Mouse (Mus musculus) cerebellum, adult 18-20 months (tissue): ENCODE data around the gene Prex1.
A peak's percentile ranks its signal among the peaks of the same experiment; 100 is the strongest.

Experiments used
- DNase-seq, 2 experiments: peaks; one replicate each; pipeline ENCODE4 v3.0.0; 2021

Prex1 gene

GRCm38 (mm10) chr2:166598453-166599155 is 115.0 kb downstream of the Prex1 start:
- DNase-seq: no peak

- DNase-seq: no peak
Observed at GRCm38 (mm10) chr2:166597763-166598162, 115.9 kb downstream of the Prex1 start.

DNA sequence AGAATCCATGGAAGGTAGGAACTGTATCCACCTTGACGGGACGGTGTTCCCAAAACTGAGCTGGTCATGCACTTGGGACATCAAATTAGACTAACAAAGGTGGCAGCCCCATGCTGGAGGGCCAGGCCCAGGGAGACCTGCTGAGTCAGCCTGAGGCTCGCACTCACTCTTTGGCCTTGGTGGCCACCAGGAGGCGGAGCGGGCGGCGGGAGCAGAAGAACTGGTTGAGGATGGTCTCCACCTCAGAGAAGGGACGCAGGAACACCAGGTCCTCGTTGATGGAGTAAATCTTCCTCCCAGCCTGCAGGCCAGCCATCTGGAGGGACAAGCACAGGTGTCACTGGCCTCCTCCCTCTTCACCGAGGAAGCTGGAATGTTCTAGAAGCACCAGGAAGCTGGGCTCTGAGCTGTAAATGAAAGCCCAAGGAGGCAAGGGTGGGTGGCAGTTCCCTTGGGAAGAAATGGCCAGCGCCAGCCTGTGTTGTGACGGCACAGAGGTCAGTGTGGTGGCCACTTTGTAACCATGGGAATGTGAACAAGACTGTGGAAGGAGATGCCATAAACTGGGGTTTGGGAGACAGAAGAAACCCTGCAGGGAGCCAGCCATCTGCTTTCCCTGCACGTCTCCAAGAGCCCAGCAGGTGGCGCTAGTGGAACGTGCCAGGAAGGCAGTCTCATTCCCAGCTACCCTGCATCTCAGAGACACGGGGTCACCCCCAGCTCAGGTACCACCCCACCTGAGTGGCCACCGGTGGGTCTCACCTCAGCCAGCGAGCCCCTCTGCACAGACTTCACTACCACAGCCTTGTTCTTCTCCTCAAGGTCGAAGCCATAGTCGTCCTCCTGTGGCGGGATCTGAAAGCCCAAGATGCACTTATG is 121.4 kb downstream of the Prex1 start:
- DNase-seq: peak; percentile 79 to 90

GRCm38 (mm10) chr2:166584491-166584890 is 129.1 kb downstream of the Prex1 start:
- DNase-seq: no peak

DNA sequence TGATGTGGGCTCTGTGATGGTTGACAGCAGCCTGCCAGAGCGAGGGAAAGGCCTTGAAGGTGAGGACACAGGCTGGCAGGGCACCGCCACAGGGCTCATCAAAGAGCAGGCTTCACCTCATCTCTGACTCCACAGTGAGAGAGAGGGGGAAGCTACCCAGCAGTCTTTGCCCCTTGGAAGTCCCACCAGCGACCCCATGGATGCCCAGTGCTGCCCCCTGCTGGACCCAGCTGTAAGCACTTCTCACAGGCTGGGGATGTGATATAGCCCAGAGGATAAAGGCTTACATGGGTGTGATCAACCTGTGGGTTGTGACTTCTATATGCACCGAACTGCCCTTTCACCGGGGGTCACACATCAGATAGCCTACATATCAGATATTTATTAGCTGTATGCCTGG is 130.3 kb downstream of the Prex1 start:
- no peak for DNase-seq

DNA sequence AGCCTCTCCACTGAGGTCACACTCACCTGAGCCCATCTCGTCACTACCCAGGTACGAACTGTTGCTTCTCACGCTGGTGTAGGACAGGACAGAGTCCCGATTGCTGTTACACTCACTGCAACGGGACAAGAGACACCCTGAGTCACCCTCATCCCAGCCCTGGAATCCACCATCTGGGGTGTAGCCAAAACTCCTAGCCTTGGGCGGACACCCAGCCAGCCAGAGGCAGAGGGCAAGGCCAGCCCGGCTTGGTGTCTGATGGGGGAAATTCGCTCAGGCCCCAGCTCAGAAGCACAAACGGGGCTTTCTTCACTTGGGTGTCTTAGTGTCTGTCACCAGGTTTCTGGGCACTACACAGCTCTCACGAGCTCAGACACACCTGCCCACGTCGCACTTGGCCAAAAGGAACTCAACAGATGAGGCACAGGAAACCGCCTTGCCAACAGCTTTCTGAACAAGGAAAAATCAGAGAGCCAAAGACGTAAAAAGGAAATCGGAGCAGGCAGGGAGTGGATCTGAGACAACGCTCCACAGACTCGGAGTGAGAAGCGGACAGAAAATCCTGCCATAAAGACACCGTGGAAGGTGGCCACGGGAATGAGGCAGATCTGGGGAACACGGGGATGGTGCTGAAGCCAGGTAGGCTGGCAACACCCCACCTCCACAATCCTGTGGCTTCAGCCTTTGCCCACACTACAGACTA is 131.6 kb downstream of the Prex1 start:
- no peak for DNase-seq

DNA sequence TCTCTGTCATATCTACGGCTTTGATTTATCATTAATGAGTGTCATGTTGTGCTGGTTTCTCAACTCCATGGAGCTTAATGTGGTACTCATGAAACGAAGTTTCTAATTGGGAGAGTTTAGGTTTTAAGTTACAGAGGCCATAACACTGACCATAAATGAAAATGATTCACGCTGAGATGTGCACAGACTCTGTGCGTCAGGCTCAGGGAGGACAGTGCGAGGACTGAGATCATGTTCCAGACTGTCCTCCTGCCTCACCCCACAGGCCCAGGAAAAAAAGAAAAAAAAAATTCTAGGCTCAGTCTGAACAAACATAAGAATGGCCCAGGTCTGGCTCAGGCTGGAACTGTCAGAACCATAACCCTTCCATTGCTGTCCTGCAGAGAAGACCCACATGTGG is 133.8 kb downstream of the Prex1 start:
- DNase-seq: no peak

DNA sequence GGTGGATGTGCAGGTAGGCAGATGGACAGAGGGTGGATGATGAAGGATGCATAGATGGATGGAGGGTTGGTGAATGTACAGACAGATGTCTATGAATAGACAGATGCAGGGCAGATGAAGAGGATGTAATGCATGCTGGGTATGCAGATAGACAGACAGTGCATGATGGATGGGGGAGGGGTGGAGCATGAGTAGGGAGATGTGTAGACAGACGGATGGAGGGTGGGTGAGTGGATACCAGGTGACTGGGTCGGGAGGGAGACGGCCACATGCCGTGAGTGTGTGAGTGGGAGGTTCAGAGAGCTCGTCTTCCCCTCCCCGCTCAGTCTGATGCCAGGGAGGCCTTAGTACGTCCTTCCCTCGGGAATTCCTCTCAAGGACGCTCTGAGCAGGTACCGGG is 134.3 kb downstream of the Prex1 start:
- DNase-seq: no peak

- peak; percentile 68 to 79 for DNase-seq
Observed at GRCm38 (mm10) chr2:166575419-166575818, 138.2 kb downstream of the Prex1 start.

DNA sequence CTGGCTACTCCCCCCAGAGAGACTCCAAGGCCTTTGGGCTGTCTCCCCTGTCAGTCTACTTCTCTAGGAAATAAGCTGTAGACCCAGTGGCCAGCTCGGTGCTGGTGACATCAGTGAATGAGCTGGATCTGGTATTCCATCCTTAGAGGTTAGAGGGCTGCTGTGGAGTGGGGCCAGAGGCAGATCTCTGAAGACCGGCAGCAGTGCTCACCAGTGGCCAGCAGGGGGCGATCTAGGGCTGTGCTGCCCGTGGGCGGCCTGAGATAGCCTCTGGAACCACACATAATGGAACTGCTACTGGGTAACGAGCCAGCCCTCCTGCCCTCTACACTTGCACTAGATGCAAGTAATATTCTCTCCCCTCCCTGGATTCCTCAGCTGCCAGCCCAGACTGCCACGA is 138.7 kb downstream of the Prex1 start:
- peak; percentile 67 to 80 for DNase-seq

- no peak for DNase-seq
Observed at GRCm38 (mm10) chr2:166573621-166574020, 140.0 kb downstream of the Prex1 start.

DNA sequence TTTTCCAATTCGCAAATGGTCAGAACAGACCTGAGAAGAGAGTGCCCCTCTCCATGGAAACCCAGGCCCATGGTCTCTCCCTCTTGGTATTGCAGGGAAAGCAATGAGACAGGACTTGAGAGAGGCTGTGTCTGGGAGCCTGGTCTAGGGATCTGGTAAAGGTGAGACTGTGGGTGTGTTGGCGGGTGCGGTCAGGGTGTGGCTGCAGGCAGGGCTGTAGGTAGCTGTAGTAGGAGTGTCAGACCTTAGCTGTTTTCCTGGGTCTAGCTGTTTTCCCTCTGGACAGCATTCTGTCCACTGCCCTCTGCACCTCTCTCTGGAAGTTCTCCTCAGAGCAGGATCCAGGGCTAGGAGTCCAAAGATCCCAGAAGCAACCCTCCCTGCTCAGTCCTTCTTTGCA is 141.3 kb downstream of the Prex1 start:
- no peak for DNase-seq

GRCm38 (mm10) chr2:166569182-166569581 is 144.4 kb downstream of the Prex1 start:
- no peak for DNase-seq

DNA sequence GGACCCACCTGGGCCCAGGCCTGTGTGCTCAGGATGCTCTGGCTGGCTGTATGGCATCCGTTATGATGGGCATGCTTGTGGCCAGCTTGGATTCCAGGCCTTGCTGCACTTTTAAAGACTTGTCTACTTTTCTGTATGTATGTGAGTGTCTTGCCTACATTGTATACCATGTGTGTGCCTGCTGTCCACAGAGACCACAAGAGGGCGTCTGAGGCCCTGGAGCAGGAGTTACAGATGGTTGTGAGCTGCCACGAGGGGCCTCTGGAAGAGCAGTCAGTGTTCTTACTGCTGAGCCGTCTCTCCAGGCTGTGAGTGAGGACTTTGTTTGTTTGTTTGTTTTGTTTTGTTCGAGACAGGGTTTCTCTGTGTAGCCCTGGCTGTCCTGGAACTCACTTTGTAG is 148.1 kb downstream of the Prex1 start:
- no peak for DNase-seq

GRCm38 (mm10) chr2:166564455-166564854 is 149.2 kb downstream of the Prex1 start:
- peak; percentile 40 to 52 for DNase-seq

DNA sequence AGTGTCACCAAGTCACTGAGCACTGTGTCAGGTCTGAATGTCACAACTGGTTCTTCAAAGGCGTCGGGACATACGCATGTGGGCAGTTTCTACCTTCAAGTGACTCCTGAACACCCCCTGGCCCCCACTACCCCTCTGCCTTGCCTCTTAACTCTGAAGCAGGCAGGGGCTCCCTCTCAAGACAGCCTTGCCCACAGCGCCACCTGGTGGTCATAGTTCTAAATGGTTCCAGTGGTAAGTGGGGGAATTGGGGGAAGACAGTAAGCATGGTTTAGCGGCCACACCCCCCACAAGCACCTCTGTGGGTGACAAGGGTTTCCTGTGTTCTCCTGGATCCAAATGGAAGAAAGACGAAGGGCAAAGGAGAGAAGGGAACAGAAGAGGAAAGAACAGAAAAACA is 149.7 kb downstream of the Prex1 start:
- DNase-seq: peak; percentile 70 to 78

GRCm38 (mm10) chr2:166563076-166563475 is 150.6 kb downstream of the Prex1 start:
- no peak for DNase-seq

- no peak for DNase-seq
Observed at GRCm38 (mm10) chr2:166561781-166562180, 151.9 kb downstream of the Prex1 start.

DNA sequence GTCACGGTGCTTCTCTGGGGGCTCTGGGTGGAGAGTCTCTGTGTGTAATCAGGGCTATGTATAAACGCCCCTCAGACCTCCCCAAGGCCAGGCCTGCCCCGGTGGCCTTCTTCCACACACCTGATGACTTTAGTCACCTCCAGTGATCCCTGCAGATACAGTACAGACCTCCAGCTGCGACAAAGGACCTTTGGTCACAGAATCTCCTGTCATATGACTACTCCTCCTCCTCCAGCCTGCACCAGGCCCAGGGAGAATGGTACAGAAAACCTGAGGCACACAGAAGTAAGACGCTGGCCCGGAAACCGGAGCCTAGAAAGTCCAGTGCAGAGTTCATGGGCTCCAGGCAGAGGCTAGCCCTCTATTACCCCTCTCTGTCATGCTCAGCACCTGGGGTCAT is 152.8 kb downstream of the Prex1 start:
- no peak for DNase-seq

- no peak for DNase-seq
Observed at GRCm38 (mm10) chr2:166559531-166559930, 154.1 kb downstream of the Prex1 start.

DNA sequence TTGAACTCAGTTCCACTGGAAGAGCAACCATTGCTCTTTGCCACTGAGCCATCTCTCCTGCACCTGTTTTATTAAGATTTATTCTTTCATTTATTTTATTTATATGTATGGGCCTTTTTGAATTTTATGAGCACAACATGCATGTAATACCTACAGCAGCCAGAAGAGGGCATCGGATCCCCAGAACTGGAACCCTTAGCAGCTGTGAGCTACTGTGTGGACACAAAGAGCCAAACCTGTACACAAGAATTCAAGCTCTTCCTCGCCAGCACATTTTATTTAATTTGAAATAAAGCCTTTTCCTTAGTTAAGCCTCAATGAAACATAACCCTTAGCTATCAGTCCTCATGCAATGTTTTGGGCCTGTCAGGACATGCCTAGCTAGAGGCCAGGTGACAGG is 158.1 kb downstream of the Prex1 start:
- peak in 1 of 2 experiments; percentile 35 for DNase-seq

DNA sequence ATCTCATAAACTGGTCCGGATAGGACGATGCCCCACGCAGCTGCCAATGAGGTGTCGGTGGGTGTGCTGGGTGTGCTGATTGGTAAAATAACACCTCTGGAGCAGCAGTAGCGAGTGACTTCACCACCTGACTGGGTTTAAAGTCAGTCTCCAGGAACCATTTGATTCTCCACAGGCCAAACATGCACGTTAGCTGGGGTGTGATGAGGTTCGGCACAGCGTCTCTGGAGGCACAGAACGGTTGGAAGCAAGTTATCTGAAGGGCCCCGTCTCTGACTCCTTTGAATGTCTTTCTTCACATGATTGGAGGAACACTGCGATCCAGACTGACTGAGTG is 159.5 kb downstream of the Prex1 start:
- no peak for DNase-seq

GRCm38 (mm10) chr2:166553502-166554168 is 160.0 kb downstream of the Prex1 start:
- DNase-seq: no peak
